Mouse (Mus musculus) hematopoietic stem cell, adult 5-6 weeks (primary cell): Measurements from ENCODE around the gene Asf1a. TPM values are rescaled to one million over a fixed set of nuclear protein-coding genes. Genes with fewer than 3 reads are reported as not detected.
"Not testable (repeated sequence)": the region's sequence is repeated elsewhere in the genome, so short reads cannot be mapped to it uniquely, and the experiment has no call there.

Source experiments
- ATAC-seq, 2 experiments: fragments of 125-278 bp in 1 of 2; replicated peaks in 1 of 2; 2 replicates each; pipeline ENCODE4 v1.8.0; 2016 to 2017; ENCODE audit warnings: inconsistent platforms in 2 of 2, mild to moderate bottlenecking in 2 of 2, moderate number of reproducible peaks in 2 of 2, low read depth in 1 of 2, moderate TSS enrichment in 1 of 2; ENCODE audit not compliant: low FRiP score in 2 of 2, poor library complexity in 2 of 2, severe bottlenecking in 2 of 2, insufficient read depth in 1 of 2, low TSS enrichment in 1 of 2
- total RNA-seq: library from RNA; stranded (forward); fragments of 172-1452, 232-1000 nt; gene quantifications from 2 replicates; pipeline ENCODE4 v1.2.3, GENCODE M21; 2017

The Asf1a gene
- total RNA-seq, 1 experiment from 2014 or later = 99.9 TPM

- peak; percentile 94 to 97 for ATAC-seq
These were observed 33.3 kb downstream of the Asf1a start for GRCm38 (mm10) chr10:53629918-53630250.

- ATAC-seq = not testable (repeated sequence)
These were observed 33.8 kb downstream of the Asf1a start, which contains the start of gene Mcm9 for GRCm38 (mm10) chr10:53630339-53630738. TSS of gene Mcm9 (minus strand) at chr10:53630439.

- ATAC-seq = no peak
These were observed 37.6 kb downstream of the Asf1a start for GRCm38 (mm10) chr10:53634160-53634559.

GRCm38 (mm10) chr10:53635246-53635971 lies 38.9 kb downstream of the Asf1a start:
- peak; percentile 57 to 69; a peak in 1 of 4 replicates for ATAC-seq

- peak; percentile 80 to 93 for ATAC-seq
These were observed 45.0 kb downstream of the Asf1a start for GRCm38 (mm10) chr10:53641507-53641906.

GRCm38 (mm10) chr10:53650683-53651082 lies 54.1 kb downstream of the Asf1a start:
- no peak for ATAC-seq

- not testable (repeated sequence) for ATAC-seq
These were observed 57.7 kb downstream of the Asf1a start for GRCm38 (mm10) chr10:53654239-53654638.

Other genes starting within 250 kb of the Asf1a start
- gene Cep85l, start 216.8 kb upstream of the Asf1a start, total RNA-seq = 28.1 and 33.0 TPM in 2 replicates
- gene Mcm9, start 33.7 kb downstream of the Asf1a start, total RNA-seq = 25.4 and 54.6 TPM in 2 replicates
- 11.9 and 17.8 TPM in 2 replicates for gene Fam184a, start 154.4 kb downstream of the Asf1a start, total RNA-seq